Mouse (Mus musculus) testis, adult 2 months (tissue): ENCODE measurements at regions not wholly inside any gene's neighbourhood (a gene's known extent, or its start where the extent isn't known, plus 50 kb on each side); places are given as distances from the start of the nearest gene placed in this dataset.

ENCODE experiments used
- H3K27ac ChIP-seq: fragments of 200-500 bp; 2 replicates; pipeline ENCODE4 v1.5.1; 2012; ENCODE audit warnings: low read depth, low read length; ENCODE audit not compliant: control insufficient read depth, insufficient read depth
- H3K27me3 ChIP-seq: fragments of 200-500 bp; 2 replicates; pipeline ENCODE4 v1.6.1; 2012; ENCODE audit warnings: mild to moderate bottlenecking, low read length, moderate library complexity; ENCODE audit not compliant: control insufficient read depth, insufficient read depth
- H3K36me3 ChIP-seq: fragments of 200-500 bp; 2 replicates; pipeline ENCODE4 v1.6.1; 2012; ENCODE audit warnings: mild to moderate bottlenecking, low read length; ENCODE audit not compliant: control insufficient read depth, insufficient read depth
- H3K4me1 ChIP-seq: fragments of 200-500 bp; 2 replicates; pipeline ENCODE4 v1.6.1; 2012; ENCODE audit warnings: low read length; ENCODE audit not compliant: control insufficient read depth, insufficient read depth
- H3K4me3 ChIP-seq: fragments of 200-500 bp; 2 replicates; pipeline ENCODE4 v1.5.1; 2012; ENCODE audit warnings: low read depth, mild to moderate bottlenecking, low read length, moderate library complexity, mixed read lengths; ENCODE audit not compliant: control insufficient read depth
- CTCF ChIP-seq: fragments of 200-500 bp; IDR thresholded peaks from 2 replicates; pipeline ENCODE4 v1.5.1; 2012; ENCODE audit warnings: low read depth, mild to moderate bottlenecking, inconsistent platforms, low read length, moderate library complexity; ENCODE audit not compliant: control insufficient read depth, insufficient read depth, insufficient replicate concordance
- POLR2A ChIP-seq: fragments of 200-500 bp; IDR thresholded peaks from 2 replicates; pipeline ENCODE4 v1.6.1; 2012; ENCODE audit warnings: low read depth, mild to moderate bottlenecking, inconsistent platforms, low read length, moderate library complexity; ENCODE audit not compliant: control insufficient read depth

DNA sequence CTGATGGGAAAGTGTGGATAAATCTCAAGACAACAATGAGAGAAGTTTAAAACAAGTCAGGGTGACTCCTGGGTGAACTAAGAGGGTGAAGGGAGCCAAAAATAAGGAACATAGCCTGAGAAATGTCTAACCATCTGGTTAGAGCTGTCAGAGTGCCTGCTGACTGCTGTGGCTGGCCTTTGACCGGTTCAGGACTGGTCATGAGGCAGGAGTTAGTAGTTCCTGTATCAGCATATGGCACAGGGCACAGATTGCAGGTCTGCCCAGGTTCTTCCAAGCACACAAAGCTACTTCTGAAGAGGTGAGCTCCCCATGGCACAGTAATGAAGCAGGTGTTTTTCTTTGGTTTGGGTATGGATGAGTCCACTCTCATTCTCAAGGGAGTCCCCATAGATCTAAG is 302.0 kb downstream of the Cd109 start:
- Histone ChIP-seq H3K27me3 (no peaks in the 10 kb centered on the region), H3K4me3 (no peak overlapping the region), H3K27ac (no peak overlapping the region), H3K36me3 (no peaks in the 10 kb centered on the region), H3K4me1 (no peaks in the 10 kb centered on the region)
- no peak for TF ChIP-seq POLR2A
- TF ChIP-seq CTCF = no peak

DNA sequence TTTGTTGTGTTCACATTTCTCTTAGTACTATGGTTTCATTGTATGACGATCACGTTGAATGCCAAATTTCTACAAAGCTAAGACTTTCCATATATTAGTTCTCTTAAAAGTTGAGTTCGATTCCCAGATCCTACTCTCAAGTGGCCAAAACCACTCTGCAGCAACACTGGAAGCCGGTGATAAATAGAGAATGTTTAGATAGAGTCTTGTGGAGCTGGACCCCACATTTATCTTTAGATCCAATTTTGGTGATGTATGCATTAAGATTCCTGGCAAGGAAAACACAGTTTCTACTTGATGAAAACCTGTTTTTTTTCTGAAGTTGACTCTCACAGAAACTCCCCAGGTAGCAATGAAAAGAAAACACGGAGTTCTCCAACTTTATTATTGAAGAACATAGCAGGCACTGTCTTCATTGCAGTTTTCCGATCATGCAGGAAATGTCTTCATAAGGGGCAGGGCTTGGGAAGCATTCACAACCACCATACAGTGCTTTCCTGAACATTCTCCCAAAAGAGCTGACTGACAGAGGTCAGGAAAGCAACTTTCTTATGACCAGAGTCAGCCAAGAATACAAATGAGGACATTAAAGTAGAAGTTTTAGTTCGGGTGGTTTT is 310.7 kb downstream of the Cd109 start:
- Histone ChIP-seq H3K27ac (no peak overlapping the region), H3K4me1 (no peaks in the 10 kb centered on the region), H3K36me3 (no peaks in the 10 kb centered on the region), H3K27me3 (no peaks in the 10 kb centered on the region), H3K4me3 (no peak overlapping the region)
- TF ChIP-seq CTCF (no peak), POLR2A (no peak)

DNA sequence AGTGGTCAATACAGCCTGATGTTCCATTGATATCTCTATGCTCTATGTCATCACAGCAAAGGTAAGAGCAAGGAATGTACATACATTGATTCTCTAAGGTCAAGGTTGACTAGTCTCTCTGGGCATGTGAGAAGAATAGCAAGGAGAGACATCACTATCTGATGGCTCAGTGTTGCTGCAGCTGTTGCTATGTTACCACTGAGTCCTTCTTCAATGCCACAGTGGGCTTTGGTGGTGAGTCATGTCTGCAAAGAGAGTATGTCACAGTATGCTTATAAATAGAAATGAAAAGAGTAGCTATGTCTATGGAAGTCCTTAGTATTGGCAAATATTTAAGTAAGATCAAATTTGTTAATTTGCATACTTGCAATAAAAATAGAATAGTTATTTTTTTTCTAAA is 326.3 kb downstream of the Cd109 start:
- Histone ChIP-seq H3K4me3 (no peak overlapping the region), H3K27ac (no peak overlapping the region), H3K4me1 (no peaks in the 10 kb centered on the region), H3K27me3 (no peaks in the 10 kb centered on the region), H3K36me3 (no peaks in the 10 kb centered on the region)
- no peak for TF ChIP-seq CTCF

- no peak overlapping the region for H3K4me3 ChIP-seq
- no peak overlapping the region for H3K27ac ChIP-seq
- H3K4me1 ChIP-seq = no peaks in the 10 kb centered on the region
- TF ChIP-seq POLR2A (no peak), CTCF (no peak)
- H3K27me3 ChIP-seq = no peaks in the 10 kb centered on the region
- H3K36me3 ChIP-seq = no peaks in the 10 kb centered on the region
Measured at GRCm38 (mm10) chr9:78964813-78965212, 349.5 kb downstream of the Cd109 start.

DNA sequence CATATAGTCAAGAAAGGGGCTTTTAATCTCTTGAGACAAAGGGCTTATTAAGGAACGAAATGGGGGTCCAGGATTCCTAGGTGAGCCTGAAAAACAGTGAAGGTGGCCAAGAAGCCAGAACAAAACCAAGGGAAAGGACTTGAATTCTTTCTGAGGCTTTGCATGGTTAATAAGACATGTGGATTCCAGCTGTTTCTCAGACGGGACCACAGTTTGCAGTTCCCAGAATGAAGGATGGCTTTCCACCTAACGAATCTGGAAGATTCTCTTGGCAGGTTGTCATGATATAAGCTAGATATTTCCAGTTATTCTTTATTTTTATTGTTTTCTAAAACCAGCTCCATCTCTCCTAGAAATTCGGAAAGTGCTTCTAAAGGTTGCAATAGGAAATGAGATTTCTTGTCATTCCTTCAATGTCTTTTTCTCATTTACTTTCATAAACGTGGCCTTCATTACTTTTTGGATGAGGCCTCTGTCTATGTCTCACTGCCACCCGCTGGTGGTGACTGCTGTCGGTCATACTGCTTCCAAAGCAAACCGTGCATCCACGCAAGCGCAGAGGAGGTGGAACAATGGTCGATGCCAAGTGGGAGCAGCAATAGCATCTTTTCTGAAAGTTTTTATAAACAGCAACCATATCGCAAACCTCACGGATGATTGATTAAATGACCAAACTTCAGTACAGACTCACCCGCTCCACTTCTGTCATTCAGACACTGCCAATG is 350.0 kb downstream of the Cd109 start:
- Histone ChIP-seq H3K36me3 (no peaks in the 10 kb centered on the region), H3K4me3 (no peak overlapping the region), H3K27me3 (no peaks in the 10 kb centered on the region), H3K27ac (no peak overlapping the region), H3K4me1 (no peaks in the 10 kb centered on the region)
- TF ChIP-seq CTCF (no peak), POLR2A (no peak)

DNA sequence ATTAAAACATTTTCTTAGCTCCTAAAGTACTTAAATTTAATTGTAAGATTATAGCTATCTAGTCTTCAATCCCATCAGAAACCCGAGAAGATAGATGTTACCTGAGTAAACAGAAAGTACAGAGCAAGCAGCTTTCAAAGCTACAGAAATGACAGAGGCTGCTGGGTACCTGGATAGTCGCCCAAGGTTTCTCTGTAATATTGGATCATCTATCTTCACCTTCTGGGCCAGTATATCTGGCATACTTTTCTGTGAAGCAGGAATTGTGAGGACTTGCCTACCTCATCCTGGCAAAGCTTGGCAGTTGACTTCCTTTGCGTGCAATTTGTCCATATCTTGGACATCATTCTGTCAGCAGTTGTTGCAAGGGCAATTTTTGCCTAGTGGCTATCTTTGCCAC is 356.4 kb downstream of the Cd109 start:
- no peaks in the 10 kb centered on the region for H3K27me3 ChIP-seq
- TF ChIP-seq POLR2A (no peak), CTCF (no peak)
- H3K27ac ChIP-seq = no peak overlapping the region
- H3K4me3 ChIP-seq = no peak overlapping the region
- H3K4me1 ChIP-seq = no peaks in the 10 kb centered on the region
- no peaks in the 10 kb centered on the region for H3K36me3 ChIP-seq

- no peak overlapping the region for H3K27ac ChIP-seq
- H3K4me1 ChIP-seq = no peaks in the 10 kb centered on the region
- no peaks in the 10 kb centered on the region for H3K36me3 ChIP-seq
- TF ChIP-seq POLR2A (no peak), CTCF (no peak)
- no peak overlapping the region for H3K4me3 ChIP-seq
- no peaks in the 10 kb centered on the region for H3K27me3 ChIP-seq
Measured at GRCm38 (mm10) chr9:78983734-78984133, 368.4 kb downstream of the Cd109 start.
